Mouse (Mus musculus): Measurements from ENCODE around the gene Glyatl3. TPM values are rescaled to one million over a fixed set of nuclear protein-coding genes. Genes with fewer than 3 reads are reported as not detected.

Glyatl3 gene
- polyA plus RNA-seq, 1 experiment = 0.21 TPM

GRCm38 (mm10) chr17:40855065-40855464 lies 59.1 kb downstream of the Glyatl3 start:
- Histone ChIP-seq H3K27ac (ENCODE audit: control insufficient read depth, insufficient read depth, low read depth, low read length) (no peak overlapping the region), H3K4me3 (ENCODE audit: control insufficient read depth, low read depth, low read length) (no peak overlapping the region), H3K36me3 (ENCODE audit: control insufficient read depth, insufficient read depth, low read length) (no peaks in the 10 kb centered on the region), H3K4me1 (ENCODE audit: control insufficient read depth, insufficient read depth, low read length) (no peaks in the 10 kb centered on the region), H3K27me3 (ENCODE audit: control insufficient read depth, insufficient read depth, low read length) (no peaks in the 10 kb centered on the region)
- TF ChIP-seq POLR2A (IDR thresholded peaks at IDR 0.05; ENCODE audit: control insufficient read depth, low read depth, low read length) (no peak), CTCF (IDR thresholded peaks at IDR 0.05; ENCODE audit: control insufficient read depth, insufficient read depth, insufficient replicate concordance, low read depth, low read length) (no peak)

Other genes with a start within 250 kb of the Glyatl3 start
- gene Esp1, start 187.2 kb downstream of the Glyatl3 start, polyA plus RNA-seq (2012; rRNA removed) = not detected in 2 replicates
- 1,252 and 1,484 TPM in 2 replicates for gene Crisp2, start 107.3 kb downstream of the Glyatl3 start, polyA plus RNA-seq (2012; rRNA removed)
- gene Rhag, start 103.2 kb downstream of the Glyatl3 start, polyA plus RNA-seq (2012; rRNA removed) = 0.04 TPM in 1 of 2 replicates, not detected in the other
- gene 9130008F23Rik, start 33.8 kb downstream of the Glyatl3 start, polyA plus RNA-seq (2012; rRNA removed) = 0.23 and 0.28 TPM in 2 replicates
- gene Mut, start 20.3 kb upstream of the Glyatl3 start, polyA plus RNA-seq (2012; rRNA removed) = 8.6 and 9.9 TPM in 2 replicates
- gene Cenpq, start 20.7 kb upstream of the Glyatl3 start, polyA plus RNA-seq (2012; rRNA removed) = 2.6 and 3.3 TPM in 2 replicates

Data from testis, adult 2 months (tissue).